Mouse (Mus musculus) intestine, embryonic 15.5 days (tissue): ENCODE data around the gene 1700011L22Rik. TPM values are rescaled to one million over a fixed set of nuclear protein-coding genes. Genes with fewer than 3 reads are reported as not detected.

Experiments used
- ATAC-seq: fragments of 200-750 bp; cut with Nextera tagmentation; 2 replicates; pipeline ENCODE4 v1.8.0; 2017; ENCODE audit warnings: moderate TSS enrichment, moderate library complexity
- H3K27ac ChIP-seq: fragments of 300-500 bp; sonication (generic); 2 replicates; pipeline ENCODE4 v1.5.1; 2015; ENCODE audit warnings: mild to moderate bottlenecking, inconsistent platforms
- H3K27me3 ChIP-seq: fragments of 300-500 bp; sonication (generic); replicated peaks from 2 replicates; pipeline ENCODE4 v1.6.1; 2015; ENCODE audit warnings: inconsistent platforms
- H3K36me3 ChIP-seq: fragments of 300-500 bp; sonication (generic); 2 replicates; pipeline ENCODE4 v1.6.1; 2015; ENCODE audit warnings: inconsistent platforms
- H3K4me1 ChIP-seq: fragments of 300-500 bp; sonication (generic); replicated peaks from 2 replicates; pipeline ENCODE4 v1.6.1; 2015; ENCODE audit warnings: inconsistent platforms
- H3K4me2 ChIP-seq: fragments of 300-500 bp; sonication (generic); replicated peaks from 2 replicates; pipeline ENCODE4 v1.6.1; 2015; ENCODE audit warnings: mild to moderate bottlenecking, inconsistent platforms
- H3K4me3 ChIP-seq: fragments of 300-500 bp; sonication (generic); replicated peaks from 2 replicates; pipeline ENCODE4 v1.5.1; 2015; ENCODE audit warnings: inconsistent platforms
- H3K9ac ChIP-seq: fragments of 300-500 bp; sonication (generic); 2 replicates; pipeline ENCODE4 v1.6.1; 2015; ENCODE audit warnings: inconsistent platforms
- H3K9me3 ChIP-seq: fragments of 300-500 bp; sonication (generic); 2 replicates; pipeline ENCODE4 v1.6.1; 2016; ENCODE audit warnings: inconsistent platforms
- WGBS: fragments of 180-500 bp; shearing (Covaris S2); methylation state at CpG from one replicate; pipeline ENCODE4 v1.1.7; 2015; 5-methylcytosine and 5-hydroxymethylcytosine counted together
- polyA plus RNA-seq: library from polyadenylated mRNA; unstranded; fragments of >200 nt; fragmentation: Nextera tagmentation; extraction: Ambion mirVana; gene quantifications from 2 replicates; pipeline ENCODE4 v1.2.1, GENCODE M21; 2015

1700011L22Rik gene
- polyA plus RNA-seq, 1 experiment from 2014 or later: not detected

GRCm38 (mm10) chr8:79277264-79277870 lies 29.0 kb upstream of the 1700011L22Rik start:
- Histone ChIP-seq H3K9ac (no peak overlapping the region), H3K9me3 (no peaks in the 10 kb centered on the region), H3K27ac (no peak overlapping the region), H3K27me3 (no peaks in the 10 kb centered on the region), H3K4me2 (no peak overlapping the region), H3K36me3 (0 out of 2 replicates have a peak, but pooled peaks cover 3% of the 10 kb centered on the region), H3K4me1 (no peaks in the 10 kb centered on the region), H3K4me3 (no peak overlapping the region)
- ATAC-seq: no peak
- 80% methylated on average over 8 of the region's 8 CpGs for WGBS

- Histone ChIP-seq H3K4me3 (no peak overlapping the region), H3K4me2 (no peak overlapping the region), H3K27ac (no peak overlapping the region), H3K9me3 (no peaks in the 10 kb centered on the region), H3K9ac (no peak overlapping the region), H3K36me3 (0 out of 2 replicates have a peak, but pooled peaks cover 3% of the 10 kb centered on the region), H3K4me1 (no peaks in the 10 kb centered on the region), H3K27me3 (no peaks in the 10 kb centered on the region)
- 96% methylated on average over 10 of the region's 10 CpGs for WGBS
- no peak for ATAC-seq
Observed at GRCm38 (mm10) chr8:79274940-79275339, 26.6 kb upstream of the 1700011L22Rik start.

GRCm38 (mm10) chr8:79273776-79274175 lies 25.4 kb upstream of the 1700011L22Rik start:
- H3K4me3 ChIP-seq: no peak overlapping the region
- no peaks in the 10 kb centered on the region for H3K27me3 ChIP-seq
- 0 out of 2 replicates have a peak, but pooled peaks cover 3% of the 10 kb centered on the region for H3K36me3 ChIP-seq
- no peaks in the 10 kb centered on the region for H3K4me1 ChIP-seq
- H3K27ac ChIP-seq: no peak overlapping the region
- H3K9me3 ChIP-seq: no peaks in the 10 kb centered on the region
- WGBS: 71% methylated on average over 6 of the region's 6 CpGs
- no peak overlapping the region for H3K4me2 ChIP-seq
- no peak for ATAC-seq
- H3K9ac ChIP-seq: no peak overlapping the region

GRCm38 (mm10) chr8:79272676-79273075 lies 24.3 kb upstream of the 1700011L22Rik start:
- no peak for ATAC-seq

GRCm38 (mm10) chr8:79268921-79269320 lies 20.6 kb upstream of the 1700011L22Rik start:
- Histone ChIP-seq H3K4me3 (no peak overlapping the region), H3K4me2 (no peak overlapping the region), H3K9ac (no peak overlapping the region), H3K27ac (no peak overlapping the region), H3K4me1 (no peaks in the 10 kb centered on the region), H3K9me3 (no peaks in the 10 kb centered on the region), H3K36me3 (peaks cover 3% of the 10 kb centered on the region; the same call in 1 of the 2 replicates), H3K27me3 (no peaks in the 10 kb centered on the region)
- 93% methylated on average over 7 of the region's 7 CpGs for WGBS
- ATAC-seq: no peak

More at GRCm38 (mm10) chr8:79272676-79273075, 24.3 kb upstream of the 1700011L22Rik start:
- no peak overlapping the region for H3K4me3 ChIP-seq
- H3K4me2 ChIP-seq: no peak overlapping the region
- no peaks in the 10 kb centered on the region for H3K4me1 ChIP-seq
- no peak overlapping the region for H3K9ac ChIP-seq
- H3K9me3 ChIP-seq: no peaks in the 10 kb centered on the region
- H3K27me3 ChIP-seq: no peaks in the 10 kb centered on the region
- 73% methylated on average over 4 of the region's 4 CpGs for WGBS
- peaks cover 6% of the 10 kb centered on the region; the same call in 1 of the 2 replicates for H3K36me3 ChIP-seq
- no peak overlapping the region for H3K27ac ChIP-seq

GRCm38 (mm10) chr8:79261920-79262319 lies 13.6 kb upstream of the 1700011L22Rik start:
- no peak overlapping the region for H3K4me2 ChIP-seq
- no peak overlapping the region for H3K4me3 ChIP-seq
- no peaks in the 10 kb centered on the region for H3K4me1 ChIP-seq
- H3K27me3 ChIP-seq: no peaks in the 10 kb centered on the region
- no peak for ATAC-seq
- H3K36me3 ChIP-seq: no peaks in the 10 kb centered on the region
- H3K27ac ChIP-seq: no peak overlapping the region
- no peak overlapping the region for H3K9ac ChIP-seq
- H3K9me3 ChIP-seq: no peaks in the 10 kb centered on the region
- WGBS: 85% methylated on average over 5 of the region's 5 CpGs

- Histone ChIP-seq H3K4me2 (no peak overlapping the region), H3K36me3 (no peaks in the 10 kb centered on the region), H3K9ac (no peak overlapping the region), H3K27me3 (no peaks in the 10 kb centered on the region), H3K27ac (no peak overlapping the region), H3K9me3 (no peaks in the 10 kb centered on the region), H3K4me3 (no peak overlapping the region), H3K4me1 (no peaks in the 10 kb centered on the region)
- ATAC-seq: no peak
- WGBS: 60% methylated on average over 8 of the region's 8 CpGs
Observed at GRCm38 (mm10) chr8:79256076-79256705, 7.8 kb upstream of the 1700011L22Rik start.

- H3K36me3 ChIP-seq: no peaks in the 10 kb centered on the region
- no peak overlapping the region for H3K9ac ChIP-seq
- no peak overlapping the region for H3K27ac ChIP-seq
- no peak overlapping the region for H3K4me3 ChIP-seq
- no peaks in the 10 kb centered on the region for H3K9me3 ChIP-seq
- no peak overlapping the region for H3K4me2 ChIP-seq
- no peaks in the 10 kb centered on the region for H3K4me1 ChIP-seq
- H3K27me3 ChIP-seq: no peaks in the 10 kb centered on the region
- 86% methylated on average over 6 of the region's 6 CpGs for WGBS
- no peak for ATAC-seq
Observed at GRCm38 (mm10) chr8:79253742-79254141, 5.4 kb upstream of the 1700011L22Rik start.

GRCm38 (mm10) chr8:79243422-79243821 lies 4.9 kb downstream of the 1700011L22Rik start:
- WGBS: 63% methylated on average over 2 of the region's 2 CpGs
- no peak overlapping the region for H3K27ac ChIP-seq
- H3K4me3 ChIP-seq: no peak overlapping the region
- no peaks in the 10 kb centered on the region for H3K36me3 ChIP-seq
- no peaks in the 10 kb centered on the region for H3K4me1 ChIP-seq
- no peaks in the 10 kb centered on the region for H3K27me3 ChIP-seq
- no peak overlapping the region for H3K9ac ChIP-seq
- ATAC-seq: no peak
- H3K4me2 ChIP-seq: no peak overlapping the region
- no peaks in the 10 kb centered on the region for H3K9me3 ChIP-seq

- no peak overlapping the region for H3K4me3 ChIP-seq
- WGBS: 77% methylated on average over 7 of the region's 7 CpGs
- no peaks in the 10 kb centered on the region for H3K36me3 ChIP-seq
- ATAC-seq: no peak
- no peaks in the 10 kb centered on the region for H3K9me3 ChIP-seq
- no peaks in the 10 kb centered on the region for H3K27me3 ChIP-seq
- H3K4me2 ChIP-seq: no peak overlapping the region
- H3K9ac ChIP-seq: no peak overlapping the region
- no peaks in the 10 kb centered on the region for H3K4me1 ChIP-seq
- H3K27ac ChIP-seq: no peak overlapping the region
Observed at GRCm38 (mm10) chr8:79239996-79240395, 8.4 kb downstream of the 1700011L22Rik start.

GRCm38 (mm10) chr8:79239320-79239719 lies 9.1 kb downstream of the 1700011L22Rik start:
- Histone ChIP-seq H3K4me3 (no peak overlapping the region), H3K27ac (no peak overlapping the region), H3K27me3 (no peaks in the 10 kb centered on the region), H3K4me2 (no peak overlapping the region), H3K9ac (no peak overlapping the region), H3K9me3 (no peaks in the 10 kb centered on the region), H3K4me1 (no peaks in the 10 kb centered on the region), H3K36me3 (no peaks in the 10 kb centered on the region)
- no peak for ATAC-seq
- 54% methylated on average over 3 of the region's 3 CpGs for WGBS

GRCm38 (mm10) chr8:79229266-79229888 lies 19.0 kb downstream of the 1700011L22Rik start:
- 75% methylated on average over 8 of the region's 8 CpGs for WGBS
- H3K27ac ChIP-seq: no peak overlapping the region

More at GRCm38 (mm10) chr8:79229266-79229888, 19.0 kb downstream of the 1700011L22Rik start:
- no peak for ATAC-seq
- Histone ChIP-seq H3K9me3 (no peaks in the 10 kb centered on the region), H3K27me3 (no peaks in the 10 kb centered on the region), H3K4me2 (no peak overlapping the region), H3K4me3 (no peak overlapping the region), H3K36me3 (no peaks in the 10 kb centered on the region), H3K4me1 (no peaks in the 10 kb centered on the region), H3K9ac (no peak overlapping the region)
